Mouse (Mus musculus) spleen, postnatal 36 days (tissue): ENCODE measurements around the gene Nox1.

Experiments used
- DNase-seq, 2 experiments: peaks; one replicate each; pipeline ENCODE4 v3.0.0; 2022; ENCODE audit warnings: low spot score in 2 of 2, mixed read lengths in 1 of 2

Nox1 gene

DNA sequence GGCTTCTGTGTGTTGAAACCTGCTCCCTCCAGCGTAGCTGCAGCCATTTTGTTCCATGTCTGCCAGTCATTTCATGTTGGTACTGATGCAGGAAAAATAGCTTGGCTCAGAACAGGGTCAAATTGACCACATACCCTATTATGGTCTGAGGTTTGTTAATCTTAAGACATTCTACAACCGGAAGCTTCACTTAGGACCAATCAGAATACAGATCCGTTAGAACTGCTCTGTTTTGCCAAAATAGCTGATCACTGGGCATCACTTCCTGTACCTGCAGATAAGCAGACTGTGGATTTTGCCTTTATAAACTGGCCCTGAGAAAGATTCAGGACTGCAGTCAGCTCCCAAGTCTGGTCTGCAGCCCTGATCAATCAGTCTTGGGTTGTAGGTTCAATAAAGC is 93.2 kb downstream of the Nox1 start:
- DNase-seq = no peak

DNA sequence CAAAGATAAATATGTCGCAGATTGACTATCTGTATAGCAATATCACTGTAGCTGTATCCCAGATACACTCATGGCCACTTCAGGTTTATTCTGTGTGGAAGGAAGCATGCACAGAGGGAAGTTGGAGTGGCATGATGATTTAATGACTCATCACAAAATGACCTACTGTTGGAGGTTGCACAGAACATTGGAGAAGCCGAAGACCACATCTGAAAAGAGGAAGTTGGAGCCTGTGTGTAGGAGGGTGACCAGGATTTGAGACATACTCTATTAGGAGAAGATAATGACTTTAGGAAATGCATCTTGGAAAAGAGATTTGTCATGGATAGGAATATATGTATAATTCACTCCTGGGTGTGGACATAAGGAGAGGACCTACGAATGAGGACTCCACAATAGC is 105.3 kb downstream of the Nox1 start:
- no peak for DNase-seq

DNA sequence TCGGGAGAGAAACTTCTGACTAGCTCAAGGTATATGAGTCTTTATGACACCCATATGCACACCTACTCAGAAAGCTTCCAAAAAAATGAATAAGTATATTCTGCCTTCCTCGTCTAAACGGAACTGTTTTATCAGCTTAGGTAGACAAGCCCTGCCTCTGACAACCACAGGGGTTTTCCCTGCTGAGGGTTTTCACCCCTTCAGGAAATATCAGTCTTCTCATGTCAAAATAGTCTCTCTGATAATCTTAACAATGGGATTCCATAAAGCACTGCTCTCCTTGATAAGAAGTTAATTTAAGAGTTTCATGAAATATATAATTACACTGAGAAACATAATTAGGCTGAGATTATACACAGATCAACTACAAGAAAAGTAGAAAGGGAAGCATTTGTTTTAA is 110.0 kb downstream of the Nox1 start:
- DNase-seq = no peak

DNA sequence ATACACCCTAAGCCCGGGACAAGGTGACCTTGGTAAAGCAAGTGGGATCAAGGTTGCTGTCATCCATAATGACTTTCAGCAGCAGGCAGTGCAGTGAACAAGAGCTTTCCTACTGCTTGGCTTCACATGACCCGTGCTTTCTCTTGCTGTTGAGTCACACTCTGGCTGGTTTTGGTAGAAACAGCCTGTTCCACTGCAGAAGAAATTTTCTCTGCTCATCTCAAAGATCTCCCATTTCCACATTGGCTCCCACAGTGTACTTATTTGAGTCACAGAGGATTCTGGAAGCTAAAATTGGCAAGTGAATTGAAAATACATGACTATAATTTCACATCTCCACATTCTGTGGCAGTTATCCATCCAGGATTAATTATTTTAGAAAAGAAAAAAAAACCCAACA is 119.1 kb downstream of the Nox1 start:
- no peak for DNase-seq

DNA sequence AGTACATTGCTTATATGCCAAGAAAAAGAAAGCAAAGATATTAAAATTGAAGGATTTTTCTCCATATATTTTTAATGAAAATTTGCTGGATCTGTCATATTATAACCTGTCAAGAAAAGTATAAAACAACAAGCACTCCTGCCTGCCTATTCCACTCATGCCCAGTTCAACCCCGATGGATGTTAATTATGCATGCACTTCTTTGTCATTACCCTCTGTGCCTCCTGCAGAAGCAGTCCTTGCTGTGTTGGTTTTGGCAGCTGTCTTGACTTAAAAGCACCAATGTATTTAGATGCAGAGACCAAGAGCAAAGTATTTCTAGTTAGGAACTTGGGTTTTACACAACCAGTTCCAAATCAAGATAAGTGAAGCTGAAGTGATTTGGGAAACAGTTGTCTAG is 136.3 kb downstream of the Nox1 start:
- DNase-seq = no peak

DNA sequence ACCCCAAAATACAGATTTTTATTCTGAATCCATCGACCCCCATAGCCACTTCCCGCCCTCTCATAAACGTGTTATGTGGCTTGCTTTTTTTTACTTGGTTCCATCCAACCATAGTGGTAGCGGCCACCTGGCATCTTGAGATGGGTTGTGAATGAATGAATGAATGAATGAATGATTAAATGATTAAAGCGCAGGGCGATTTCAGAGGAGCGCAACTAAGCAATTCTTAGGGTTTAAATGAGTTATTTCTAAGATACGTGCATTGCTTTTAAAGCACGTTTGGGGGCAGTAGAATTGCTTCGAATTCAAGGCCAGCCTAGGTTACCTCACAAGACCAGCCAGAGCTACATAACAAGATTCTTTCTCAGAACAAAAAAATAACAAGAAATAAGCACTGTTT is 162.0 kb downstream of the Nox1 start:
- peak in 1 of 2 experiments; percentile 1 for DNase-seq

DNA sequence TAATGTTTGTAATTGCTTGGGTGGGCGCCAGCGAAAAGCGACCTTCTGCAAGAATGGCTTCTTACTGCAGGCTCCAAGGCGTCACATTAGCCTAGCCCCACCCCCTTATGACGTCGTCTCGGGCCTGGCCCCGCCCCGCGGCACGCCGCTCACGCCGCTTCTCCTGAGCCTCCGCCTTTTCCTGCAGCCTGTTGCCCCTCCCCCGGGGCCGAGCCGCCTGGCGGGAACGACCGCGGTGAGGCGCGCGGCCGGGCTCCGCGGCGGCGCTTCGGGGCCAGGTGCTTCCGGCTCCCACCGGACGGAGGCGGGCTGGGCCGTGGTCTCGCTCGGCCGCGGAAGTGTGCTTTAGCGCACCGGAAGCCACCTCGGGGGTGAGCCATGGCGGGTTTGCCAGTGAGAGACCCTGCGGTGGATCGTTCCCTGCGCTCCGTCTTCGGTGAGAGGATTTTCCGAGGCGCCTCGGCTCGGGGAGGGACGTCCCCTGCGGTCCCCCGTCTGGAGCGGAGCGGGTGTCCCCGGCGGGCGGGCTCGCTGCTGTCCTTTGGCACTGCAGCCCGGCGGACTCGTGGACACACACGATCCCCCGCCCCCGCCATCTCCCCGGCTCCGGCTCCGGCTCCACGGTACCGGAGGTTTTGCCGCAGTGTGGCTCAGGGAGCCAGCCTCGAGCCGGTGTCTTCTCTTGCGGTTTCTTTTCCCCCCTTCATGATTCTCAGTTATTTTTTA is 162.6 kb downstream of the Nox1 start, which contains the start of gene Cstf2:
TSS of gene Cstf2 (plus strand) at position 201 of the 726 bp plus-strand sequence.
- peak; percentile 93 for DNase-seq

DNA sequence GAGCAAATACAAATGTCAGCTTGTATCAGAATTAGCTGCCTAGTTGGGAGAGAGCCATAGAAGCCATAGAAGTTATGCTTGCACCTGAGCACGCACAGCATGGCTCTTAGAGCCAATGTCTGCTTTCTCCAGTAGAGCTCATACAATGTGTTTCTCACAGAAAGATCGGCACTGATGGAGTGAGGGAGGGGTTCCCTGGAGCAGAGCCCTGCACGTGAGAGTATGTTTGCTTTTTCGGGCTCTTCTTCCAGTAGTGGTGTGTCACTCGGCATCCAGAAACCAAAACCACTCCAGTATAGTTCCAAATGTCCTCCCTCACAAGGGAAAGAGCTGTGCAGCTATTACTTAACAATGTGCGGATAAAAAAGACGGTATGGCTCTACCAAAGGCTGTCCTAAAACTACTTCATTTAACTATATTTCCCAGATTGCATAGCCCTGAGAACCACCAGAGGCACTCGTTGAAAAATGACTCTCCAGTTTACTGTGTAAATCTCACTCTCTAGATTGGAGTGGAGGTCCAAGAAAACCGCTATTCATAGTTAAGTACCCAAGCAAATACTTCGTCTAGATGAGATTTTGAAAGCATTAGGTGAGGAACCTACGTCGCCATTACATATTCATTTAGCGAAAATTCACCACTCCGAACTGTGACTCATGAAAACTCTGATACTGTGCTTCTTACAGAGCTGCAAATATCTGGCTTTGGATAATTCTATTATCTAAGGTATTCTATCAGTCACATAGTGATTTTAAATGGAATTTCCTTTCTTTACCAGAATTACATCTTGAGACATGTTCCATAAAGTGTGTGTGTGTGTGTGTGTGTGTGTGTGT is 163.5 kb downstream of the Nox1 start:
- DNase-seq = no peak

DNA sequence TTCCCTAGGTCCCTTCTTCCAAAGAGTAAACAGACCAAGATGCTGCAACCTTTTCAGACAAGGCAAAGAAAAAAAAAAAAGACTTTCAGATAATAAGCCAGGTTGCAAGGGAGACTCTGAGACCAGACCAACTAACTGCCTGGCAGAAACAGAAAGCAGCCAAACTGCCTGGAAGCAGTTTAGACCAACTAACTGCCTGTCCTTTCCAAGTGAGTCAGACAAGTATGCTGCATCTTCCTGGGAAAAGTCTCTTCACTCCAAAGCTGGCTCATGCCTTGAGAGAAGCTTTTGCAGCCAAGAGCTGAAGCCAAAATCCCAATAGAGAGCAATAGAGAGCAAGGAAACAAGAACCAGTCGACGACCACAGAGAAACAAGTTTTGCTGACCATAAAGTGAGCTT is 164.9 kb downstream of the Nox1 start:
- DNase-seq = no peak

DNA sequence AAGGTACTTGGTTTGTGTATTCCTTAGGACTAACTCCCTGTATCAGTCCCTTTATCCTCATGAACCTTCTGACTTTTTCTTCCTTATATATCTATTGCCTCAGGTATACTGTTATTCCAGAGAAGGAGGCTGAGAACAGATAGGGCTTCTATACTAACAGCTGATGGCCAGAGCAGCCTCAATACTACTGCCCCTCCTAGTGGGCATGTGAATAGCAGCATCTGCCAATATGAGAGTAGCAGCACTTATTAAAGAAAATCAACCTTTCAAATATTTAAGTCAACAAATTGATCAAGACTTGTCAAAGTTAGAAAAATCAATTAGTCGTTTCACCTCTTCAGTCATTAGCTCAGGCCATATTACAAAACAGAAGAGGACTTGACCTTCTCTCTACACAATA is 172.8 kb downstream of the Nox1 start:
- DNase-seq = no peak
